Mouse (Mus musculus) layer of hippocampus, adult 11-12 months (tissue): ENCODE measurements at regions not wholly inside any gene's neighbourhood (a gene's known extent, or its start where the extent isn't known, plus 50 kb on each side); places are given as distances from the start of the nearest gene placed in this dataset.
"Not testable (repeated sequence)": the region's sequence is repeated elsewhere in the genome, so short reads cannot be mapped to it uniquely, and the experiment has no call there.

ENCODE experiments used
- DNase-seq: peaks from one replicate; pipeline ENCODE4 v3.0.0; 2022; ENCODE audit warnings: low spot score

- DNase-seq = no peak
Observed at GRCm38 (mm10) chr7:116596914-116597313, 92.7 kb downstream of the Nucb2 start.

- no peak for DNase-seq
Observed at GRCm38 (mm10) chr7:116600340-116600739, 96.2 kb downstream of the Nucb2 start.

GRCm38 (mm10) chr7:116603167-116603839 lies 99.1 kb downstream of the Nucb2 start:
- no peak for DNase-seq

GRCm38 (mm10) chr7:116603840-116604194 lies 99.6 kb downstream of the Nucb2 start:
- no peak for DNase-seq

- no peak for DNase-seq
Observed at GRCm38 (mm10) chr7:116606255-116606654, 102.1 kb downstream of the Nucb2 start.

GRCm38 (mm10) chr7:116606751-116607483 lies 102.7 kb downstream of the Nucb2 start:
- DNase-seq = no peak

- no peak for DNase-seq
Observed at GRCm38 (mm10) chr7:116607628-116608225, 103.6 kb downstream of the Nucb2 start.

GRCm38 (mm10) chr7:116608350-116609085 lies 104.3 kb downstream of the Nucb2 start:
- DNase-seq = peak; percentile 70

- no peak for DNase-seq
Observed at GRCm38 (mm10) chr7:116609406-116609805, 105.2 kb downstream of the Nucb2 start.

- DNase-seq = no peak
Observed at GRCm38 (mm10) chr7:116609906-116610305, 105.7 kb downstream of the Nucb2 start.

GRCm38 (mm10) chr7:116615984-116616383 lies 111.8 kb downstream of the Nucb2 start:
- no peak for DNase-seq

GRCm38 (mm10) chr7:116619636-116620035 lies 115.5 kb downstream of the Nucb2 start:
- no peak for DNase-seq

- no peak for DNase-seq
Observed at GRCm38 (mm10) chr7:116620381-116620780, 116.2 kb downstream of the Nucb2 start.

GRCm38 (mm10) chr7:116633210-116633609 lies 129.0 kb downstream of the Nucb2 start:
- no peak for DNase-seq

- peak; percentile 70 for DNase-seq
Observed at GRCm38 (mm10) chr7:116644902-116645650, 140.9 kb downstream of the Nucb2 start.

- DNase-seq = no peak
Observed at GRCm38 (mm10) chr7:116654466-116654865, 150.3 kb downstream of the Nucb2 start.

GRCm38 (mm10) chr7:116657040-116657439 lies 152.9 kb downstream of the Nucb2 start:
- not testable (repeated sequence) for DNase-seq

- no peak for DNase-seq
Observed at GRCm38 (mm10) chr7:116665581-116665980, 161.4 kb downstream of the Nucb2 start.

- no peak for DNase-seq
Observed at GRCm38 (mm10) chr7:116674199-116675019, 170.2 kb downstream of the Nucb2 start.

GRCm38 (mm10) chr7:116676696-116677095 lies 172.5 kb downstream of the Nucb2 start:
- no peak for DNase-seq

GRCm38 (mm10) chr7:116679195-116679594 lies 175.0 kb downstream of the Nucb2 start:
- DNase-seq = no peak
